Mouse (Mus musculus) ES-E14 (cell line): Measurements from ENCODE around the gene Tenm2.

Experiments
- CHD2 ChIP-seq: IDR thresholded peaks from 2 replicates; pipeline ENCODE4 v1.6.1; 2014; ENCODE audit warnings: mild to moderate bottlenecking, low read depth, low read length, inconsistent platforms
- MAFK ChIP-seq: IDR thresholded peaks from 2 replicates; pipeline ENCODE4 v1.6.1; 2014; ENCODE audit warnings: mild to moderate bottlenecking, low read depth, low read length, inconsistent platforms; ENCODE audit not compliant: insufficient read depth

DNA sequence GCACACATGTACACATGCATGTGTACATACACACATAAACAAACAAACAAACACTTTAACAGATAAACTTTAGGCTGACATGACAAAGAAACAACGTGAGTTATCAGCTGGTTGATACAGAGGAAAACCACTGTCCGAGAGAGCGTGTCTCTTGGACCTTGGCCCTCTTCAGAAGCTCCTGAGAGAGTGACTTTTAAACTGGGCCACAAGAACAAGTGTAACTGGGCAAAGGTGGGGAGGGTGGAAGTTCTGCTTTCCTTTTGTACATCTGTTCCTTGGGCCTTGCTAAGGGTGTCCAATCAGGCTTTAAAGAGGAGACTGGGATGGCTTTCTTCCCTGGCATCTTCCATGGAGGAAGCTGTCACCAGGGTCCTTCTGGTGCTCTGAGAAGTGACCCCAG lies 1276.5 kb downstream of the Tenm2 start:
- TF ChIP-seq CHD2 (no peak), MAFK (no peak)
